Mouse (Mus musculus) adrenal gland, adult (tissue): ENCODE results near the gene Rnf208.

Experiments
- DNase-seq, 2 experiments: peaks; one replicate each; pipeline ENCODE4 v3.0.0; 2022 to 2023; ENCODE audit warnings: low spot score in 1 of 2; ENCODE audit not compliant: inconsistent age in 2 of 2

The Rnf208 gene

GRCm38 (mm10) chr2:25272515-25272914 is 30.5 kb downstream of the Rnf208 start:
- no peak for DNase-seq

- DNase-seq = no peak
Measured at GRCm38 (mm10) chr2:25273010-25273409, 31.0 kb downstream of the Rnf208 start.

- peak; percentile 75 to 92 for DNase-seq
Measured at GRCm38 (mm10) chr2:25278928-25279882, 37.1 kb downstream of the Rnf208 start.

- DNase-seq = no peak
Measured at GRCm38 (mm10) chr2:25285551-25285950, 43.5 kb downstream of the Rnf208 start.

- no peak for DNase-seq
Measured at GRCm38 (mm10) chr2:25286314-25286713, 44.3 kb downstream of the Rnf208 start.

- DNase-seq = no peak
Measured at GRCm38 (mm10) chr2:25286837-25287636, 45.0 kb downstream of the Rnf208 start.

- DNase-seq = no peak
Measured at GRCm38 (mm10) chr2:25287927-25288649, 46.0 kb downstream of the Rnf208 start, which contains the start of gene Tmem210. TSS of gene Tmem210 (plus strand) at chr2:25288145.

GRCm38 (mm10) chr2:25288734-25289345 is 46.8 kb downstream of the Rnf208 start:
- no peak for DNase-seq

- DNase-seq = no peak
Measured at GRCm38 (mm10) chr2:25289651-25290050, 47.6 kb downstream of the Rnf208 start, which contains the start of gene Lrrc26. TSS of gene Lrrc26 (plus strand) at chr2:25289915.

- DNase-seq = peak in 1 of 2 experiments; percentile 75
Measured at GRCm38 (mm10) chr2:25290101-25290815, 48.2 kb downstream of the Rnf208 start.

GRCm38 (mm10) chr2:25290816-25291130 is 48.7 kb downstream of the Rnf208 start:
- DNase-seq = no peak

- peak in 1 of 2 experiments; percentile 56 for DNase-seq
Measured at GRCm38 (mm10) chr2:25291184-25292053, 49.4 kb downstream of the Rnf208 start.

GRCm38 (mm10) chr2:25292054-25292544 is 50.0 kb downstream of the Rnf208 start:
- DNase-seq = no peak

- peak; percentile 58 to 90 for DNase-seq
Measured at GRCm38 (mm10) chr2:25292856-25293255, 50.8 kb downstream of the Rnf208 start.

GRCm38 (mm10) chr2:25293706-25294105 is 51.7 kb downstream of the Rnf208 start:
- no peak for DNase-seq
